Mouse (Mus musculus) effector memory CD4-positive, alpha-beta T cell, adult 7 months (primary cell): ENCODE results near the gene Serinc4. TPM values are rescaled to one million over a fixed set of nuclear protein-coding genes. Genes with fewer than 3 reads are reported as not detected.

Source experiments
- polyA plus RNA-seq: library from polyadenylated mRNA; unstranded; fragments of 100-300 nt; shearing (Covaris generic); gene quantifications from one replicate; pipeline ENCODE4 v1.2.1, GENCODE M21; 2017

Serinc4 gene
- polyA plus RNA-seq, result not detected

DNA sequence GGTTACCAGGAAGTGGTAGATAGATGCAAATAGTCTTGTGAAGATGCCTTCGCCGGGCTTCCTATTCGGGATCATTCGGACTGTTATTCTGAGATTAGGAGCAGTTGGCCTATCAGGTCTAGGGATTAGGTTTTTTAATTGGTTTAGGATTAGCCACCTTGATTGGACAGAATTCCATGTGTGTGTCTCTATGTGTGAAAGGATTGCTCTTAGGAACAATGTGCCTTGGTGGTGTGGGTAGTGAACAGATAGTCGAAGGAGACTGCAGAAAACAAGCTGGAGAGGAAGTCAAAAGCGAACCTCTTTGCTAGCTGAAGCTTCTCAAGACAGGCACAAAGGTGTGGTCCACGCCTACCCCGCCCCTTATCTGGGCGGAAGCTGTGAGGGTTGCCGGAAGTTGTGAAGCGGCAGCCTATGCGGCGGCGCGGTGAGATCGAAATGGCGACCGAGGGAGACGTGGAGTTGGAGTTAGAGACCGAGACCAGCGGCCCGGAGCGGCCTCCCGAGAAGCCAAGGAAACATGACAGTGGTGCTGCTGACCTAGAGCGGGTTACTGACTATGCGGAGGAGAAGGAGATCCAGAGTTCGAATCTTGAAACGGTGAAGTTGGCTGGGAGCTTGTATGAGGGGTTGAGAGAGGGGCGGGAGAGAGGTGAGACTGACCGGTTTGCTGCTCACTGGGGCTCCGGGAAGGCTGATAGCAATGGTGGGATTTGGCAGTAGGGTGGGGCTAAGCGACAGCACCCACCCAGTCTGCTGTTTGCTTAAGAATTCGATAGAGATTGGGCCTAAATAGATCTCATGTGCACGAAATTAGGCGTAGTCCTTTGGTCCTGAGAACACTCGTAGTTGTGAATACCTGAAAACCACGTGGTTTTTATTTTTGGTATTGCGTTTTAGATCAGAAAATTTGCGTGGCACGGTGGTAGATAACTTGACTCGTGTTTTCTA lies at the start of gene Serinc4:
TSS of gene Serinc4 (minus strand) at position 90 of the 951 bp plus-strand sequence.

DNA sequence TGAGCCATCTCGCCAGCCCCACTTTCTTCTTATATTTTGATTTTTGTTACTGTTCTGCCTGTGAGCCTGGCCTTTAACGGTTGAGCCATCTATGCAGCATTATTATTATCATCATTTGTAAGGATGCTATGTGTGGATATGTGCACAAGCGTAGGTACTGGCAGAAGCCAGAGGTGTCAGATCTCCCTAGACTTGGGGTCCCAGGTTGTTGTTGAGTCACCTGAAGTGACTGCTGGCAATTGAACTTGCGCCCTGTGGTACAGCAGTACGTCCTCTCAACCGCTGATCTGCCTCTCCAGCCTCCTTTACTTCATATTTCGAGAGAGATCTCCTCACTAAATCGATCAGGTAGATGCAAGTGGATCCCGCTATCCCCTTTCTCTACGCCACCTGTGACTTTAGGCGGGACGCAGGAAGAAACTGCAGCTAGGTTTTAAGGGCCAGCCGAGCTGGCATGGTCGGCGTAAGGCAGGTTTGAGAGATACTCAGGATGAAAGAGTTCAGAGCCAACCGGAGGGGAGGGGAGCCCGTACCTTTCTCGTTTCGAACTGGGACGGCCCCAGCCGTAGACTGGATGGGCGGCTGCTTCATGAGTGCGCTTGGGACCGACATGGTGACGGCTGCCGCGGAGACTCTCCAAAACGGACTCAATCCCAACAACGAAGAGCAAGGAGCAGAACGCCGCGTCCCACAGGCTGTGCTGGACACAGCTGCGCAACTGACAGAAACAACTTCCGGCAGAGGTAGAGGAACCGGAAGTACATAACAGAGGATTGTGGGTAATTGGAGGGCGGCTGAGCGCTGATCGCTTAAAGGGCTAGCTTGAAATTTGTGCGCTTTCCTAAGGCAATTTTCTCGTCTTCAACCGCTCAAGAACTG lies 17.0 kb upstream of the Serinc4 start, which contains the start of gene Mfap1b:
TSS of gene Mfap1b (minus strand) at position 767 of the 879 bp plus-strand sequence.

GRCm38 (mm10) chr2:121452990-121453389 lies 3.6 kb downstream of the Serinc4 start, which contains the start of gene Hypk:
TSS of gene Hypk (plus strand) at chr2:121453290.

DNA sequence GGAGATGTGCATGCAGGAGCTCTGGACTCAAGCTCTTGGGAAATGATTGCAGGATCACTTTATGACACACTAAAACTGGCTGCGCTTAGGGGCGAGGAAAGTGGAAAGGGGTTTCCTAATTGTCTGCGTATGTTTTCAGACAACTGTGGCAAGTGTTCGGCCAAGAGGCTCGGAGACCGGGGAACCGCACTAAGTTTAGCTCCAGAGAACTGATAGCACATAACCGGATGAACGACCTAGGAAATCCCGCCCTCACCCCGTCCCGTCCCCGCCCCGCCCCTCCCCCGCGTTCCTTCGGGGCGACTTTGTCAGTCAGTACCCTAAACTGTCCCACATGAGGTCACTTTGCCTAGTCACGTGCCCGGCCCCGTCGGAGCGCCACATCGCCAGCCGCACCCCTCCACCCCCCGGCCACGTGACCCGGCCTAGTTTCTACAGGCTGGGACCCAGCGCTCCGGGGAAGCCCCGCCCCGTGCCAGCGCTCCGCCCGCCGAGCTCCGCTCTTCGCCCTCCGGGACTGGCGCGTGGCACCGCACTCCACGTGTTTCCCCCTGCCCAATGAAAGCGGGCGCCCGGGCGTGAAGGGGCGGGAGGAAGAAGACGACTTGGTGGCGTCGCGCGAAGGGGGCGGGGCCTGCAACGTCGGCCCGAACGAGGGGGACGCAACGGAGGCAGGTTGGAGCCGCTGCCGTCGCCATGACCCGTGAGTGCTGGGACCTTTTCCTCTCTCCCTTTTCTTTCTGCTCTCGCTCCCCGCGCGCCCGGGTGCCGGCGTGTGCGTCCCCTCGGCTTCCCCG lies 7.6 kb downstream of the Serinc4 start, which contains the start of gene Serf2:
TSS of gene Serf2 (plus strand) at position 457 of the 797 bp plus-strand sequence.

DNA sequence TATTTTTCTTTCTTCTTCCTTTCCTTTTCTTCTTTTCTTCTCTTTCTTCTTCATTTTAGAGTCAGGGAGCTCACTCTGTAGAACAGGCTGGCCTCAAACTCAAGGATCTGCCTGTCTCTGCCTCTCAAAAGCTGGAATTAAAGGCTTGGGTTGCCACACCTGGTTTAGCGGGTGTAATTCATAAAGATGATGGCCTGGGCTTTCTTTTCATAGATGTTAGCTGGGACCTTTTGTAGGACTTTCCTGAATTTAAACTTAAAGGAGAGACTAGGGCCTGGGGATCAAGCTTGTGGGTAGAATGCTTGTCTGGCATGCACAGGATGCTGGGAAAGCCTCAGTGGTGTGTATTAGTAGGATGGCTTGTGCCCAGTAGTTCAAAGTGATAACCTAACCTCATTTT lies 12.4 kb downstream of the Serinc4 start, which contains the start of gene Ell3:
TSS of gene Ell3 (minus strand) at position 101 of the 400 bp plus-strand sequence.

GRCm38 (mm10) chr2:121413387-121414042 lies 43.1 kb downstream of the Serinc4 start, which contains the start of the genes Pdia3 and Catsper2:
TSS of gene Pdia3 (plus strand) at chr2:121413775.
TSS of gene Catsper2 (minus strand) at chr2:121413792.

Other genes starting within 250 kb of the Serinc4 start
- 65.7 TPM for gene Trp53bp1, start 185.4 kb downstream of the Serinc4 start, polyA plus RNA-seq
- gene Map1a, start 167.2 kb downstream of the Serinc4 start, polyA plus RNA-seq, result 0.85 TPM
- gene Ppip5k1, start 101.4 kb downstream of the Serinc4 start, polyA plus RNA-seq, result 6.9 TPM
- 1.6 TPM for gene Ckmt1, start 99.1 kb downstream of the Serinc4 start, polyA plus RNA-seq
- gene Strc, start 69.6 kb downstream of the Serinc4 start, polyA plus RNA-seq, result not detected
- gene Pdia3, start 43.0 kb downstream of the Serinc4 start, polyA plus RNA-seq, result 374 TPM
- gene Catsper2, start 43.0 kb downstream of the Serinc4 start, polyA plus RNA-seq, result 0.55 TPM
- not detected for gene Ell3, start 12.5 kb downstream of the Serinc4 start, polyA plus RNA-seq
- gene Serf2, start 7.6 kb downstream of the Serinc4 start, polyA plus RNA-seq, result 400 TPM
- gene Hypk, start 3.5 kb downstream of the Serinc4 start, polyA plus RNA-seq, result 105 TPM
- gene Mfap1b, start 17.3 kb upstream of the Serinc4 start, polyA plus RNA-seq, result 118 TPM
- 46.0 TPM for gene Mfap1a, start 49.9 kb upstream of the Serinc4 start, polyA plus RNA-seq
- 3.6 TPM for gene Wdr76, start 49.9 kb upstream of the Serinc4 start, polyA plus RNA-seq